Mouse (Mus musculus) bone marrow, adult 2 months (tissue): ENCODE measurements around the gene Ccr7.

ENCODE experiments used
- CTCF ChIP-seq: fragments of 200-500 bp; IDR thresholded peaks from 2 replicates; pipeline ENCODE4 v1.5.1; 2011; ENCODE audit warnings: low read length, control low read depth; ENCODE audit not compliant: control insufficient read depth, insufficient read depth
- POLR2A ChIP-seq: fragments of 200-500 bp; IDR thresholded peaks from 2 replicates; pipeline ENCODE4 v1.6.1; 2011; ENCODE audit warnings: low read depth, mild to moderate bottlenecking, control low read depth, low read length, borderline replicate concordance; ENCODE audit not compliant: control insufficient read depth

GRCm38 (mm10) chr11:99136961-99137360 is 17.9 kb downstream of the Ccr7 start:
- TF ChIP-seq POLR2A (no peak), CTCF (no peak)
